Mouse (Mus musculus) kidney, postnatal 0 days (tissue): ENCODE results near the gene A630095N17Rik. TPM values are rescaled to one million over a fixed set of nuclear protein-coding genes. Genes with fewer than 3 reads are reported as not detected.
A peak's percentile ranks its signal among the peaks of the same experiment; 100 is the strongest.
"Not testable (repeated sequence)": the region's sequence is repeated elsewhere in the genome, so short reads cannot be mapped to it uniquely, and the experiment has no call there.

Experiments
- ATAC-seq: fragments of 200-750 bp; cut with Nextera tagmentation; replicated peaks from 2 replicates; pipeline ENCODE4 v1.8.0; 2017; ENCODE audit warnings: low read depth, moderate number of reproducible peaks, moderate TSS enrichment, moderate library complexity; ENCODE audit not compliant: low FRiP score
- DNase-seq: peaks from one replicate; pipeline ENCODE4 v3.0.0-alpha.2; 2016; ENCODE audit warnings: low spot score
- H3K27ac ChIP-seq: fragments of 300-500 bp; sonication (generic); 2 replicates; pipeline ENCODE4 v1.5.1; 2014; ENCODE audit warnings: mild to moderate bottlenecking
- H3K27me3 ChIP-seq: fragments of 300-500 bp; sonication (generic); 2 replicates; pipeline ENCODE4 v1.6.1; 2014; ENCODE audit warnings: low read length, mixed read lengths; ENCODE audit not compliant: insufficient read depth
- H3K36me3 ChIP-seq: fragments of 300-500 bp; sonication (generic); 2 replicates; pipeline ENCODE4 v1.6.1; 2014; ENCODE audit warnings: low read length, mixed read lengths; ENCODE audit not compliant: insufficient read depth
- H3K4me1 ChIP-seq: fragments of 300-500 bp; sonication (generic); replicated peaks from 2 replicates; pipeline ENCODE4 v1.6.1; 2014; ENCODE audit warnings: antibody characterized with exemption, low read length, mixed read lengths; ENCODE audit not compliant: insufficient read depth
- H3K4me2 ChIP-seq: fragments of 300-500 bp; sonication (generic); 2 replicates; pipeline ENCODE4 v1.6.1; 2014; ENCODE audit warnings: mild to moderate bottlenecking, low read length, moderate library complexity, mixed read lengths
- H3K4me3 ChIP-seq: fragments of 300-500 bp; sonication (generic); replicated peaks from 2 replicates; pipeline ENCODE4 v1.5.1; 2014; ENCODE audit warnings: low read depth, low read length
- H3K9ac ChIP-seq: fragments of 300-500 bp; sonication (generic); 2 replicates; pipeline ENCODE4 v1.6.1; 2014; ENCODE audit warnings: low read depth, low read length
- H3K9me3 ChIP-seq: fragments of 300-500 bp; sonication (generic); replicated peaks from 2 replicates; pipeline ENCODE4 v1.6.1; 2016; ENCODE audit warnings: low read length, inconsistent platforms, mixed read lengths
- CTCF ChIP-seq: IDR thresholded peaks from 2 replicates; pipeline ENCODE4 v1.5.1; 2016; ENCODE audit warnings: antibody characterized with exemption, low read depth, mild to moderate bottlenecking, moderate library complexity
- WGBS: fragments of 180-500 bp; shearing (Covaris S2); extraction: QIAGEN DNeasy Blood & Tissue Kit; methylation state at CpG from one replicate; pipeline ENCODE4 v1.1.7; 2014; 5-methylcytosine and 5-hydroxymethylcytosine counted together
- polyA plus RNA-seq: library from polyadenylated mRNA; unstranded; fragments of >200 nt; fragmentation: Nextera tagmentation; extraction: Ambion mirVana; gene quantifications from 2 replicates; pipeline ENCODE4 v1.2.1, GENCODE M21; 2015

A630095N17Rik gene
- polyA plus RNA-seq, 1 experiment from 2014 or later, result 0.18 TPM

- H3K4me2 ChIP-seq, result no peak overlapping the region
- no peak for TF ChIP-seq CTCF
Measured at GRCm38 (mm10) chr1:75244175-75244826, 12.4 kb upstream of the A630095N17Rik start.

GRCm38 (mm10) chr1:75243411-75243810 is 11.5 kb upstream of the A630095N17Rik start:
- H3K36me3 ChIP-seq, result peaks cover 16% of the 10 kb centered on the region; the same call in 1 of the 2 replicates
- no peak for TF ChIP-seq CTCF
- H3K9me3 ChIP-seq, result no peaks in the 10 kb centered on the region
- peaks cover 7% of the 10 kb centered on the region; the same call in 1 of the 2 replicates for H3K4me1 ChIP-seq
- 91% methylated on average over 14 of the region's 14 CpGs for WGBS
- H3K4me3 ChIP-seq, result no peak overlapping the region
- H3K4me2 ChIP-seq, result no peak overlapping the region
- H3K27ac ChIP-seq, result no peak overlapping the region
- ATAC-seq, result no peak
- no peaks in the 10 kb centered on the region for H3K27me3 ChIP-seq
- no peak overlapping the region for H3K9ac ChIP-seq
- no peak for DNase-seq

More at GRCm38 (mm10) chr1:75244175-75244826, 12.4 kb upstream of the A630095N17Rik start:
- no peak for DNase-seq
- Histone ChIP-seq H3K9ac (no peak overlapping the region), H3K4me3 (no peak overlapping the region), H3K36me3 (peaks cover 12% of the 10 kb centered on the region; the same call in 1 of the 2 replicates), H3K9me3 (no peaks in the 10 kb centered on the region), H3K27ac (no peak overlapping the region), H3K4me1 (peaks cover 7% of the 10 kb centered on the region; the same call in 1 of the 2 replicates), H3K27me3 (no peaks in the 10 kb centered on the region)
- no peak for ATAC-seq
- 91% methylated on average over 12 of the region's 12 CpGs for WGBS

- H3K9me3 ChIP-seq, result no peaks in the 10 kb centered on the region
- H3K4me1 ChIP-seq, result no peaks in the 10 kb centered on the region; the same call in 1 of the 2 replicates
- no peak overlapping the region for H3K4me3 ChIP-seq
- TF ChIP-seq CTCF, result no peak
- H3K27ac ChIP-seq, result no peak overlapping the region
- 76% methylated on average over 10 of the region's 10 CpGs for WGBS
- H3K9ac ChIP-seq, result no peak overlapping the region
- ATAC-seq (no peak), DNase-seq (no peak)
- no peak overlapping the region for H3K4me2 ChIP-seq
- peaks cover 16% of the 10 kb centered on the region; the same call in 1 of the 2 replicates for H3K36me3 ChIP-seq
- H3K27me3 ChIP-seq, result no peaks in the 10 kb centered on the region
Measured at GRCm38 (mm10) chr1:75239591-75239990, 7.7 kb upstream of the A630095N17Rik start.

- H3K9ac ChIP-seq, result peak within 1 kb of the TSS; percentile 79
- peak; percentile 95 for ATAC-seq
- no peaks in the 10 kb centered on the region for H3K9me3 ChIP-seq
- peak within 1 kb of the TSS; percentile 60 for H3K4me3 ChIP-seq
- WGBS, result under 1% methylated on average over 63 of the region's 64 CpGs
- no peak for TF ChIP-seq CTCF
- DNase-seq, result peak; percentile 88
- H3K27ac ChIP-seq, result peak within 1 kb of the TSS; percentile 88
- H3K4me1 ChIP-seq, result no peaks in the 10 kb centered on the region; the same call in 1 of the 2 replicates
- peak within 1 kb of the TSS; percentile 95 for H3K4me2 ChIP-seq
- peaks cover 8% of the 10 kb centered on the region; the same call in 1 of the 2 replicates for H3K36me3 ChIP-seq
- no peaks in the 10 kb centered on the region for H3K27me3 ChIP-seq
Measured at GRCm38 (mm10) chr1:75236117-75237050, 4.5 kb upstream of the A630095N17Rik start, which contains the start of gene Dnajb2. Dnajb2 (plus strand) TSS chr1:75236406.

GRCm38 (mm10) chr1:75234606-75235005 is 2.7 kb upstream of the A630095N17Rik start:
- no peak overlapping the region for H3K4me3 ChIP-seq
- ATAC-seq (no peak), DNase-seq (peak; percentile 90)
- WGBS, result under 1% methylated on average over 8 of the region's 8 CpGs
- TF ChIP-seq CTCF, result peak; percentile 74
- no peak overlapping the region for H3K9ac ChIP-seq
- H3K36me3 ChIP-seq, result 0 out of 2 replicates have a peak, but pooled peaks cover 4% of the 10 kb centered on the region
- H3K4me2 ChIP-seq, result 0 out of 2 replicates have a peak overlapping the region, but pooled peaks have one; percentile 14
- no peaks in the 10 kb centered on the region; the same call in 1 of the 2 replicates for H3K4me1 ChIP-seq
- H3K9me3 ChIP-seq, result no peaks in the 10 kb centered on the region
- H3K27me3 ChIP-seq, result no peaks in the 10 kb centered on the region
- H3K27ac ChIP-seq, result no peak overlapping the region

- ATAC-seq, result not testable (repeated sequence)
Measured at GRCm38 (mm10) chr1:75232489-75232888, 587 bp upstream of the A630095N17Rik start.

More at GRCm38 (mm10) chr1:75232489-75232888, 587 bp upstream of the A630095N17Rik start:
- H3K9me3 ChIP-seq, H3K36me3 ChIP-seq, H3K4me1 ChIP-seq, H3K9ac ChIP-seq, H3K27me3 ChIP-seq, DNase-seq, H3K27ac ChIP-seq, H3K4me3 ChIP-seq, H3K4me2 ChIP-seq: not testable (repeated sequence)
- WGBS, result 71% methylated on average over 4 of the region's 4 CpGs
- TF ChIP-seq CTCF, result 0 out of 2 replicates have a peak, but pooled peaks have one; percentile 33
